Mouse (Mus musculus) E14TG2a.4 (cell line): ENCODE data around the gene Slc36a2.

Experiments
- CTCF ChIP-seq: conservative IDR thresholded peaks from 2 replicates; pipeline ENCODE4 v1.5.1; 2014; ENCODE audit warnings: low read length
- POU5F1 ChIP-seq: IDR thresholded peaks from 2 replicates; pipeline ENCODE4 v1.6.1; 2014; ENCODE audit warnings: low read length, borderline replicate concordance

GRCm38 (mm10) chr11:55209032-55209431 lies 24.2 kb upstream of the Slc36a2 start:
- TF ChIP-seq CTCF = no peak
- TF ChIP-seq POU5F1 = no peak
